Mouse (Mus musculus): ENCODE measurements around the gene Rdh14. TPM values are rescaled to one million over a fixed set of nuclear protein-coding genes. Genes with fewer than 3 reads are reported as not detected.

Rdh14 gene
- polyA plus RNA-seq (2014; fragmentation: Nextera tagmentation; extraction: Ambion mirVana), result 41.0 and 44.9 TPM in 2 replicates

- Histone ChIP-seq H3K4me1 (ENCODE audit: control insufficient read depth, insufficient read depth, low read length) (peaks cover 11% of the 10 kb centered on the region), H3K4me3 (replicated peaks; ENCODE audit: low read depth, low read length) (peak within 1 kb of the TSS; percentile 82), H3K4me2 (ENCODE audit: low read length) (peak within 1 kb of the TSS; percentile 82), H3K9ac (replicated peaks; ENCODE audit: low read length) (peak within 1 kb of the TSS; percentile 91), H3K9me3 (ENCODE audit: control insufficient read depth, low read length) (no peaks in the 10 kb centered on the region), H3K27me3 (ENCODE audit: control insufficient read depth, insufficient read depth, low read length) (no peaks in the 10 kb centered on the region), H3K36me3 (ENCODE audit: control insufficient read depth, insufficient read depth, low read length) (peaks cover 8% of the 10 kb centered on the region), H3K27ac (replicated peaks; ENCODE audit: low read depth, low read length) (peak within 1 kb of the TSS; percentile 90)
- DNase-seq (peak; percentile 97), ATAC-seq (ENCODE audit: low FRiP score, low TSS enrichment) (peak; percentile 98)
- under 1% methylated on average over 53 of the region's 53 CpGs for WGBS
These were observed at the start of gene Rdh14 for GRCm38 (mm10) chr12:10390671-10391441. TSS of gene Rdh14 (plus strand) at chr12:10390772.

GRCm38 (mm10) chr12:10350706-10351105, 39.9 kb upstream of the Rdh14 start:
- Histone ChIP-seq H3K4me1 (ENCODE audit: control insufficient read depth, insufficient read depth, low read length) (no peaks in the 10 kb centered on the region), H3K9ac (replicated peaks; ENCODE audit: low read length) (no peak overlapping the region), H3K4me3 (replicated peaks; ENCODE audit: low read depth, low read length) (no peak overlapping the region), H3K36me3 (ENCODE audit: control insufficient read depth, insufficient read depth, low read length) (no peaks in the 10 kb centered on the region), H3K4me2 (ENCODE audit: low read length) (no peak overlapping the region), H3K27me3 (ENCODE audit: control insufficient read depth, insufficient read depth, low read length) (no peaks in the 10 kb centered on the region), H3K9me3 (ENCODE audit: control insufficient read depth, low read length) (no peaks in the 10 kb centered on the region), H3K27ac (replicated peaks; ENCODE audit: low read depth, low read length) (no peak overlapping the region)
- DNase-seq (no peak), ATAC-seq (ENCODE audit: low FRiP score, low TSS enrichment) (no peak)
- 47% methylated on average over 3 of the region's 3 CpGs for WGBS

GRCm38 (mm10) chr12:10357756-10358155, 32.8 kb upstream of the Rdh14 start:
- H3K27me3 ChIP-seq (ENCODE audit: control insufficient read depth, insufficient read depth, low read length), result no peaks in the 10 kb centered on the region
- H3K9me3 ChIP-seq (ENCODE audit: control insufficient read depth, low read length), result no peaks in the 10 kb centered on the region
- no peaks in the 10 kb centered on the region for H3K4me1 ChIP-seq (ENCODE audit: control insufficient read depth, insufficient read depth, low read length)
- no peak for ATAC-seq (ENCODE audit: low FRiP score, low TSS enrichment)
- no peak overlapping the region for H3K9ac ChIP-seq (replicated peaks; ENCODE audit: low read length)
- H3K4me3 ChIP-seq (replicated peaks; ENCODE audit: low read depth, low read length), result no peak overlapping the region
- H3K36me3 ChIP-seq (ENCODE audit: control insufficient read depth, insufficient read depth, low read length), result no peaks in the 10 kb centered on the region
- no peak for DNase-seq
- H3K4me2 ChIP-seq (ENCODE audit: low read length), result no peak overlapping the region
- H3K27ac ChIP-seq (replicated peaks; ENCODE audit: low read depth, low read length), result no peak overlapping the region
- 81% methylated on average over 6 of the region's 6 CpGs for WGBS

GRCm38 (mm10) chr12:10369673-10370072, 20.9 kb upstream of the Rdh14 start, which contains the start of gene Nt5c1b:
TSS of gene Nt5c1b (plus strand) at chr12:10369973.
- Histone ChIP-seq H3K4me2 (ENCODE audit: low read length) (no peak within 1 kb of the TSS), H3K36me3 (ENCODE audit: control insufficient read depth, insufficient read depth, low read length) (no peaks in the 10 kb centered on the region), H3K27ac (replicated peaks; ENCODE audit: low read depth, low read length) (no peak within 1 kb of the TSS), H3K27me3 (ENCODE audit: control insufficient read depth, insufficient read depth, low read length) (no peaks in the 10 kb centered on the region), H3K4me1 (ENCODE audit: control insufficient read depth, insufficient read depth, low read length) (no peaks in the 10 kb centered on the region), H3K9me3 (ENCODE audit: control insufficient read depth, low read length) (no peaks in the 10 kb centered on the region), H3K9ac (replicated peaks; ENCODE audit: low read length) (no peak within 1 kb of the TSS), H3K4me3 (replicated peaks; ENCODE audit: low read depth, low read length) (no peak within 1 kb of the TSS)
- no peak for DNase-seq
- WGBS, result 83% methylated on average over 3 of the region's 3 CpGs
- ATAC-seq (ENCODE audit: low FRiP score, low TSS enrichment), result no peak

- no peaks in the 10 kb centered on the region for H3K9me3 ChIP-seq (ENCODE audit: control insufficient read depth, low read length)
- 67% methylated on average over 1 of the region's 1 CpGs for WGBS
- ATAC-seq (ENCODE audit: low FRiP score, low TSS enrichment), result no peak
These were observed 10.2 kb downstream of the Rdh14 start for GRCm38 (mm10) chr12:10400788-10401187.

GRCm38 (mm10) chr12:10402421-10403115, 12.0 kb downstream of the Rdh14 start:
- Histone ChIP-seq H3K9ac (replicated peaks; ENCODE audit: low read length) (no peak overlapping the region), H3K9me3 (ENCODE audit: control insufficient read depth, low read length) (no peaks in the 10 kb centered on the region), H3K36me3 (ENCODE audit: control insufficient read depth, insufficient read depth, low read length) (no peaks in the 10 kb centered on the region), H3K4me3 (replicated peaks; ENCODE audit: low read depth, low read length) (no peak overlapping the region), H3K4me1 (ENCODE audit: control insufficient read depth, insufficient read depth, low read length) (no peaks in the 10 kb centered on the region), H3K27ac (replicated peaks; ENCODE audit: low read depth, low read length) (no peak overlapping the region), H3K4me2 (ENCODE audit: low read length) (no peak overlapping the region), H3K27me3 (ENCODE audit: control insufficient read depth, insufficient read depth, low read length) (no peaks in the 10 kb centered on the region)
- WGBS, result 91% methylated on average over 9 of the region's 9 CpGs
- ATAC-seq (ENCODE audit: low FRiP score, low TSS enrichment), result no peak
- no peak for DNase-seq

More at GRCm38 (mm10) chr12:10400788-10401187, 10.2 kb downstream of the Rdh14 start:
- H3K4me1 ChIP-seq (ENCODE audit: control insufficient read depth, insufficient read depth, low read length), result no peaks in the 10 kb centered on the region
- no peak overlapping the region for H3K4me3 ChIP-seq (replicated peaks; ENCODE audit: low read depth, low read length)
- H3K27me3 ChIP-seq (ENCODE audit: control insufficient read depth, insufficient read depth, low read length), result no peaks in the 10 kb centered on the region
- DNase-seq, result no peak
- H3K36me3 ChIP-seq (ENCODE audit: control insufficient read depth, insufficient read depth, low read length), result no peaks in the 10 kb centered on the region
- no peak overlapping the region for H3K4me2 ChIP-seq (ENCODE audit: low read length)
- no peak overlapping the region for H3K9ac ChIP-seq (replicated peaks; ENCODE audit: low read length)
- no peak overlapping the region for H3K27ac ChIP-seq (replicated peaks; ENCODE audit: low read depth, low read length)

- no peak for ATAC-seq (ENCODE audit: low FRiP score, low TSS enrichment)
- Histone ChIP-seq H3K27ac (replicated peaks; ENCODE audit: low read depth, low read length) (no peak overlapping the region), H3K4me2 (ENCODE audit: low read length) (no peak overlapping the region), H3K27me3 (ENCODE audit: control insufficient read depth, insufficient read depth, low read length) (no peaks in the 10 kb centered on the region), H3K4me1 (ENCODE audit: control insufficient read depth, insufficient read depth, low read length) (no peaks in the 10 kb centered on the region), H3K36me3 (ENCODE audit: control insufficient read depth, insufficient read depth, low read length) (no peaks in the 10 kb centered on the region), H3K9me3 (ENCODE audit: control insufficient read depth, low read length) (no peaks in the 10 kb centered on the region), H3K9ac (replicated peaks; ENCODE audit: low read length) (no peak overlapping the region), H3K4me3 (replicated peaks; ENCODE audit: low read depth, low read length) (no peak overlapping the region)
- WGBS, result 94% methylated on average over 3 of the region's 3 CpGs
- no peak for DNase-seq
These were observed 20.1 kb downstream of the Rdh14 start for GRCm38 (mm10) chr12:10410511-10411179.

GRCm38 (mm10) chr12:10411453-10411852, 20.9 kb downstream of the Rdh14 start:
- Histone ChIP-seq H3K27me3 (ENCODE audit: control insufficient read depth, insufficient read depth, low read length) (no peaks in the 10 kb centered on the region), H3K9ac (replicated peaks; ENCODE audit: low read length) (no peak overlapping the region), H3K36me3 (ENCODE audit: control insufficient read depth, insufficient read depth, low read length) (no peaks in the 10 kb centered on the region), H3K4me2 (ENCODE audit: low read length) (no peak overlapping the region), H3K4me3 (replicated peaks; ENCODE audit: low read depth, low read length) (no peak overlapping the region), H3K4me1 (ENCODE audit: control insufficient read depth, insufficient read depth, low read length) (no peaks in the 10 kb centered on the region), H3K27ac (replicated peaks; ENCODE audit: low read depth, low read length) (no peak overlapping the region), H3K9me3 (ENCODE audit: control insufficient read depth, low read length) (no peaks in the 10 kb centered on the region)
- WGBS, result 91% methylated on average over 1 of the region's 1 CpGs
- no peak for ATAC-seq (ENCODE audit: low FRiP score, low TSS enrichment)
- DNase-seq, result no peak

Measured in midbrain, embryonic 14.5 days (tissue).